Mouse (Mus musculus) small intestine, adult 2 months (tissue): ENCODE data around the gene Rasal2.

Experiments used
- CTCF ChIP-seq: fragments of 200-500 bp; IDR thresholded peaks from 2 replicates; pipeline ENCODE4 v1.5.1; 2012; ENCODE audit warnings: low read depth, mild to moderate bottlenecking, control low read depth, inconsistent platforms, low read length, moderate library complexity, mixed read lengths; ENCODE audit not compliant: insufficient replicate concordance, insufficient read length; ENCODE audit errors: extremely low read depth
- POLR2A ChIP-seq: fragments of 200-500 bp; IDR thresholded peaks from 2 replicates; pipeline ENCODE4 v1.6.1; 2012; ENCODE audit warnings: low read depth, mild to moderate bottlenecking, control low read depth, inconsistent platforms, low read length, moderate library complexity

- no peak for TF ChIP-seq POLR2A
- peak; percentile 20; the same call in 1 of the 2 replicates for TF ChIP-seq CTCF
Observed at GRCm38 (mm10) chr1:157092140-157092539, 320.3 kb downstream of the Rasal2 start.
